Mouse (Mus musculus) olfactory bulb, adult 2 months (tissue): Measurements from ENCODE around the gene Trpc2. TPM values are rescaled to one million over a fixed set of nuclear protein-coding genes. Genes with fewer than 3 reads are reported as not detected.

Experiments
- H3K27ac ChIP-seq: fragments of 200-500 bp; 2 replicates; pipeline ENCODE4 v1.5.1; 2012; ENCODE audit warnings: low read depth, low read length; ENCODE audit not compliant: insufficient read depth
- H3K4me1 ChIP-seq: fragments of 200-500 bp; 2 replicates; pipeline ENCODE4 v1.6.1; 2012; ENCODE audit warnings: low read length; ENCODE audit not compliant: control insufficient read depth, insufficient read depth
- H3K4me3 ChIP-seq: fragments of 200-500 bp; 2 replicates; pipeline ENCODE4 v1.5.1; 2012; ENCODE audit warnings: mild to moderate bottlenecking, low read depth, low read length, moderate library complexity; ENCODE audit not compliant: insufficient read depth
- CTCF ChIP-seq: fragments of 200-500 bp; IDR thresholded peaks from 2 replicates; pipeline ENCODE4 v1.5.1; 2012; ENCODE audit warnings: low read depth, mild to moderate bottlenecking, low read length, moderate library complexity; ENCODE audit not compliant: insufficient read depth
- POLR2A ChIP-seq: fragments of 200-500 bp; IDR thresholded peaks from 2 replicates; pipeline ENCODE4 v1.6.1; 2012; ENCODE audit warnings: mild to moderate bottlenecking, low read depth, low read length, moderate library complexity; ENCODE audit not compliant: insufficient read depth
- WGBS: fragments of 180-500 bp; shearing (Covaris S2); methylation state at CpG from one replicate; pipeline ENCODE4 v1.1.7; 2018; 5-methylcytosine and 5-hydroxymethylcytosine counted together
- polyA plus RNA-seq: library from polyadenylated mRNA; stranded (reverse); fragments of >200 nt; gene quantifications from 2 replicates; pipeline ENCODE4 v1.2.4, GENCODE M21; 2012; ENCODE audit warnings: low replicate concordance; ENCODE audit not compliant: missing spikeins, insufficient read depth, insufficient read length

The Trpc2 gene
- polyA plus RNA-seq, 1 experiment: not detected

GRCm38 (mm10) chr7:102099760-102100661 lies 17.1 kb downstream of the Trpc2 start:
- H3K27ac ChIP-seq: no peak overlapping the region
- peaks cover 14% of the 10 kb centered on the region for H3K4me1 ChIP-seq
- WGBS: 11% methylated on average over 30 of the region's 30 CpGs
- peak overlapping the region; percentile 20 for H3K4me3 ChIP-seq
- TF ChIP-seq CTCF: no peak
- no peak for TF ChIP-seq POLR2A

GRCm38 (mm10) chr7:102100868-102101267 lies 18.0 kb downstream of the Trpc2 start:
- H3K4me1 ChIP-seq: peaks cover 14% of the 10 kb centered on the region
- H3K27ac ChIP-seq: no peak overlapping the region
- H3K4me3 ChIP-seq: no peak overlapping the region
- no peak for TF ChIP-seq CTCF
- no peak for TF ChIP-seq POLR2A
- 76% methylated on average over 5 of the region's 5 CpGs for WGBS

- Histone ChIP-seq H3K4me3 (no peak within 1 kb of the TSS), H3K4me1 (peaks cover 14% of the 10 kb centered on the region), H3K27ac (no peak within 1 kb of the TSS)
- TF ChIP-seq POLR2A (no peak), CTCF (no peak)
- WGBS: 82% methylated on average over 5 of the region's 5 CpGs
Observed at GRCm38 (mm10) chr7:102101487-102101886, 18.6 kb downstream of the Trpc2 start, which contains the start of gene Art1. Gene Art1, plus strand, starts transcription at chr7:102101743.

- Histone ChIP-seq H3K4me1 (peaks cover 21% of the 10 kb centered on the region), H3K4me3 (no peak overlapping the region), H3K27ac (no peak overlapping the region)
- WGBS: 71% methylated on average over 8 of the region's 8 CpGs
- TF ChIP-seq POLR2A: no peak
- no peak for TF ChIP-seq CTCF
Observed at GRCm38 (mm10) chr7:102102241-102102640, 19.3 kb downstream of the Trpc2 start.

GRCm38 (mm10) chr7:102102696-102103095 lies 19.8 kb downstream of the Trpc2 start:
- WGBS: 68% methylated on average over 6 of the region's 6 CpGs
- H3K27ac ChIP-seq: no peak overlapping the region
- no peak for TF ChIP-seq POLR2A
- no peak for TF ChIP-seq CTCF
- peaks cover 21% of the 10 kb centered on the region for H3K4me1 ChIP-seq
- no peak overlapping the region for H3K4me3 ChIP-seq

- WGBS: 84% methylated on average over 2 of the region's 2 CpGs
Observed at GRCm38 (mm10) chr7:102103555-102103954, 20.6 kb downstream of the Trpc2 start.

GRCm38 (mm10) chr7:102104126-102104525 lies 21.2 kb downstream of the Trpc2 start:
- H3K27ac ChIP-seq: no peak overlapping the region
- 72% methylated on average over 5 of the region's 5 CpGs for WGBS
- peaks cover 21% of the 10 kb centered on the region for H3K4me1 ChIP-seq
- H3K4me3 ChIP-seq: no peak overlapping the region
- TF ChIP-seq POLR2A: no peak
- no peak for TF ChIP-seq CTCF

More at GRCm38 (mm10) chr7:102103555-102103954, 20.6 kb downstream of the Trpc2 start:
- Histone ChIP-seq H3K4me1 (peaks cover 21% of the 10 kb centered on the region), H3K27ac (no peak overlapping the region), H3K4me3 (no peak overlapping the region)
- TF ChIP-seq POLR2A (no peak), CTCF (no peak)

GRCm38 (mm10) chr7:102106700-102107141 lies 23.8 kb downstream of the Trpc2 start:
- peaks cover 7% of the 10 kb centered on the region for H3K4me1 ChIP-seq
- TF ChIP-seq POLR2A (no peak), CTCF (no peak)
- H3K27ac ChIP-seq: no peak overlapping the region
- WGBS: 30% methylated on average over 23 of the region's 23 CpGs
- H3K4me3 ChIP-seq: 0 out of 2 replicates have a peak overlapping the region, but pooled peaks have one; percentile 3

GRCm38 (mm10) chr7:102108206-102108605 lies 25.3 kb downstream of the Trpc2 start:
- TF ChIP-seq POLR2A (no peak), CTCF (no peak)
- no peak overlapping the region for H3K4me3 ChIP-seq

More at GRCm38 (mm10) chr7:102108206-102108605, 25.3 kb downstream of the Trpc2 start:
- no peak overlapping the region for H3K27ac ChIP-seq
- H3K4me1 ChIP-seq: peaks cover 10% of the 10 kb centered on the region
- WGBS: 86% methylated on average over 1 of the region's 1 CpGs
